Mouse (Mus musculus): Measurements from ENCODE around the gene Gadl1. TPM values are rescaled to one million over a fixed set of nuclear protein-coding genes. Genes with fewer than 3 reads are reported as not detected.
A peak's percentile ranks its signal among the peaks of the same experiment; 100 is the strongest.

Gadl1 gene
- polyA plus RNA-seq, 2 experiments, result 0.69 to 1.4 TPM

GRCm38 (mm10) chr9:116088912-116089311, 179.7 kb downstream of the Gadl1 start:
- H3K36me3 ChIP-seq (ENCODE audit: control insufficient read depth, insufficient read depth, low read length), result peaks cover 57% of the 10 kb centered on the region
- H3K9ac ChIP-seq (ENCODE audit: low read depth, low read length, severe bottlenecking), result no peak overlapping the region
- H3K9me3 ChIP-seq (ENCODE audit: control insufficient read depth, low read length), result no peaks in the 10 kb centered on the region
- no peaks in the 10 kb centered on the region for H3K4me1 ChIP-seq (ENCODE audit: control insufficient read depth, insufficient read depth, low read length)
- DNase-seq (ENCODE audit: low spot score) (no peak), ATAC-seq (ENCODE audit: low FRiP score, low read depth) (no peak)
- 89% methylated on average over 9 of the region's 9 CpGs for WGBS
- no peak overlapping the region for H3K4me2 ChIP-seq (replicated peaks; ENCODE audit: low read depth, low read length, severe bottlenecking)
- no peak for TF ChIP-seq POLR2A (IDR thresholded peaks at IDR 0.05; ENCODE audit: borderline replicate concordance, extremely low read depth, insufficient read depth, insufficient read length)
- no peaks in the 10 kb centered on the region for H3K27me3 ChIP-seq (ENCODE audit: control insufficient read depth, insufficient read depth, low read length)
- no peak overlapping the region for H3K4me3 ChIP-seq (replicated peaks; ENCODE audit: low read length)
- H3K27ac ChIP-seq (replicated peaks; ENCODE audit: low read depth, low read length), result no peak overlapping the region

GRCm38 (mm10) chr9:116090296-116090695, 181.0 kb downstream of the Gadl1 start:
- Histone ChIP-seq H3K4me2 (replicated peaks; ENCODE audit: low read depth, low read length, severe bottlenecking) (no peak overlapping the region), H3K9me3 (ENCODE audit: control insufficient read depth, low read length) (no peaks in the 10 kb centered on the region), H3K27me3 (ENCODE audit: control insufficient read depth, insufficient read depth, low read length) (no peaks in the 10 kb centered on the region), H3K4me1 (ENCODE audit: control insufficient read depth, insufficient read depth, low read length) (no peaks in the 10 kb centered on the region), H3K36me3 (ENCODE audit: control insufficient read depth, insufficient read depth, low read length) (peaks cover 63% of the 10 kb centered on the region), H3K9ac (ENCODE audit: low read depth, low read length, severe bottlenecking) (no peak overlapping the region), H3K4me3 (replicated peaks; ENCODE audit: low read length) (no peak overlapping the region), H3K27ac (replicated peaks; ENCODE audit: low read depth, low read length) (no peak overlapping the region)
- no peak for TF ChIP-seq POLR2A (IDR thresholded peaks at IDR 0.05; ENCODE audit: borderline replicate concordance, extremely low read depth, insufficient read depth, insufficient read length)
- DNase-seq (ENCODE audit: low spot score), result no peak
- ATAC-seq (ENCODE audit: low FRiP score, low read depth), result no peak
- WGBS, result 92% methylated on average over 9 of the region's 9 CpGs

GRCm38 (mm10) chr9:116091101-116091841, 182.0 kb downstream of the Gadl1 start:
- Histone ChIP-seq H3K4me3 (replicated peaks; ENCODE audit: low read length) (no peak overlapping the region), H3K4me1 (ENCODE audit: control insufficient read depth, insufficient read depth, low read length) (no peaks in the 10 kb centered on the region), H3K4me2 (replicated peaks; ENCODE audit: low read depth, low read length, severe bottlenecking) (no peak overlapping the region), H3K27ac (replicated peaks; ENCODE audit: low read depth, low read length) (no peak overlapping the region), H3K36me3 (ENCODE audit: control insufficient read depth, insufficient read depth, low read length) (peaks cover 71% of the 10 kb centered on the region), H3K9ac (ENCODE audit: low read depth, low read length, severe bottlenecking) (no peak overlapping the region), H3K27me3 (ENCODE audit: control insufficient read depth, insufficient read depth, low read length) (no peaks in the 10 kb centered on the region), H3K9me3 (ENCODE audit: control insufficient read depth, low read length) (no peaks in the 10 kb centered on the region)
- ATAC-seq (ENCODE audit: low FRiP score, low read depth) (no peak), DNase-seq (ENCODE audit: low spot score) (no peak)
- 80% methylated on average over 7 of the region's 7 CpGs for WGBS
- no peak for TF ChIP-seq POLR2A (IDR thresholded peaks at IDR 0.05; ENCODE audit: borderline replicate concordance, extremely low read depth, insufficient read depth, insufficient read length)

- ATAC-seq (ENCODE audit: low FRiP score, low read depth) (no peak), DNase-seq (ENCODE audit: low spot score) (no peak)
- no peak overlapping the region for H3K4me3 ChIP-seq (replicated peaks; ENCODE audit: low read length)
- H3K27me3 ChIP-seq (ENCODE audit: control insufficient read depth, insufficient read depth, low read length), result no peaks in the 10 kb centered on the region
- no peak for TF ChIP-seq POLR2A (IDR thresholded peaks at IDR 0.05; ENCODE audit: borderline replicate concordance, extremely low read depth, insufficient read depth, insufficient read length)
- no peak overlapping the region for H3K27ac ChIP-seq (replicated peaks; ENCODE audit: low read depth, low read length)
- H3K9ac ChIP-seq (ENCODE audit: low read depth, low read length, severe bottlenecking), result 0 out of 2 replicates have a peak overlapping the region, but pooled peaks have one; percentile 25
- H3K36me3 ChIP-seq (ENCODE audit: control insufficient read depth, insufficient read depth, low read length), result peaks cover 77% of the 10 kb centered on the region
- no peak overlapping the region for H3K4me2 ChIP-seq (replicated peaks; ENCODE audit: low read depth, low read length, severe bottlenecking)
- 39% methylated on average over 5 of the region's 5 CpGs for WGBS
- no peaks in the 10 kb centered on the region for H3K9me3 ChIP-seq (ENCODE audit: control insufficient read depth, low read length)
- H3K4me1 ChIP-seq (ENCODE audit: control insufficient read depth, insufficient read depth, low read length), result no peaks in the 10 kb centered on the region
These were observed 182.7 kb downstream of the Gadl1 start for GRCm38 (mm10) chr9:116091921-116092320.

- Histone ChIP-seq H3K9me3 (ENCODE audit: control insufficient read depth, low read length) (no peaks in the 10 kb centered on the region), H3K27me3 (ENCODE audit: control insufficient read depth, insufficient read depth, low read length) (no peaks in the 10 kb centered on the region), H3K27ac (replicated peaks; ENCODE audit: low read depth, low read length) (peak overlapping the region; percentile 46; the same call in 1 of the 2 replicates), H3K36me3 (ENCODE audit: control insufficient read depth, insufficient read depth, low read length) (peaks cover 76% of the 10 kb centered on the region), H3K4me1 (ENCODE audit: control insufficient read depth, insufficient read depth, low read length) (peaks cover 15% of the 10 kb centered on the region), H3K4me3 (replicated peaks; ENCODE audit: low read length) (no peak overlapping the region), H3K9ac (ENCODE audit: low read depth, low read length, severe bottlenecking) (0 out of 2 replicates have a peak overlapping the region, but pooled peaks have one; percentile 12), H3K4me2 (replicated peaks; ENCODE audit: low read depth, low read length, severe bottlenecking) (no peak overlapping the region)
- peak; percentile 51 for DNase-seq (ENCODE audit: low spot score)
- 31% methylated on average over 16 of the region's 16 CpGs for WGBS
- no peak for TF ChIP-seq POLR2A (IDR thresholded peaks at IDR 0.05; ENCODE audit: borderline replicate concordance, extremely low read depth, insufficient read depth, insufficient read length)
- ATAC-seq (ENCODE audit: low FRiP score, low read depth), result peak; percentile 58
These were observed 189.7 kb downstream of the Gadl1 start for GRCm38 (mm10) chr9:116098724-116099595.

All from limb, embryonic 14.5 days (tissue).